20 mouse cellular contexts compared by ENCODE assay signal in genomic region chr8:88039286-88039685, GRCm38 (mm10).
DNase-seq lines count a peak whose midpoint lies in the region; ATAC-seq and TF ChIP-seq lines count a peak whose summit lies in the region.
"Had no signal": no experiment of that assay in that cellular context is flagged by ENCODE, and none has a peak within 500 bp of the region (broad histone marks: within the 10 kb centered on the region; RNA-seq: fewer than 3 reads in every experiment).

No protein-coding gene starts in this region.

- no peak for TF ChIP-seq CTCF in hindbrain, postnatal 0 days (IDR thresholded peaks at IDR 0.05; ENCODE audit: low read depth)
- TF ChIP-seq CTCF in midbrain, postnatal 0 days (IDR thresholded peaks at IDR 0.05), result no peak

- no peaks in the 10 kb centered on the region for H3K27me3 ChIP-seq in hindbrain, postnatal 0 days (ENCODE audit: insufficient read depth, low read length)
- no peaks in the 10 kb centered on the region for H3K27me3 ChIP-seq in hindbrain, embryonic 14.5 days (ENCODE audit: control insufficient read depth, insufficient read depth, low read length)
- no peaks in the 10 kb centered on the region for H3K27me3 ChIP-seq in midbrain, postnatal 0 days (ENCODE audit: insufficient read depth, low read length)
- H3K27me3 ChIP-seq: embryonic facial prominence, embryonic 13.5 days; kidney, embryonic 15.5 days had no signal

- no peaks in the 10 kb centered on the region for H3K4me1 ChIP-seq in hindbrain, postnatal 0 days (ENCODE audit: insufficient read depth, low read length)
- no peaks in the 10 kb centered on the region for H3K4me1 ChIP-seq in hindbrain, embryonic 14.5 days (replicated peaks; ENCODE audit: control insufficient read depth, insufficient read depth, low read length)
- H3K4me1 ChIP-seq in midbrain, postnatal 0 days (ENCODE audit: insufficient read depth, low read length), result no peaks in the 10 kb centered on the region
- H3K4me1 ChIP-seq: embryonic facial prominence, embryonic 13.5 days; kidney, embryonic 15.5 days had no signal

- H3K4me3 ChIP-seq in hindbrain, postnatal 0 days (ENCODE audit: low read length), result no peak overlapping the region
- no peak overlapping the region for H3K4me3 ChIP-seq in hindbrain, embryonic 14.5 days (replicated peaks; ENCODE audit: low read length)
- no peak overlapping the region for H3K4me3 ChIP-seq in midbrain, postnatal 0 days (ENCODE audit: low read depth, low read length)
- H3K4me3 ChIP-seq: embryonic facial prominence, embryonic 13.5 days; kidney, embryonic 15.5 days had no signal

- DNase-seq in hindbrain, postnatal 0 days (ENCODE audit: low spot score), result peak; percentile 51
- no peak for DNase-seq in hindbrain, embryonic 14.5 days (ENCODE audit: low spot score)
- DNase-seq in R1 (ENCODE audit: low read depth, low spot score), result peak; percentile 53
- peak; percentile 58 for DNase-seq in embryo, embryonic 10.5 days (ENCODE audit: low spot score)
- DNase-seq in midbrain, postnatal 0 days (ENCODE audit: low spot score), result peak; percentile 45
- no peak for DNase-seq in adrenal gland, adult 18-20 months (ENCODE audit: low spot score in 2 of 2)
- DNase-seq in ovary, postnatal 14 days (ENCODE audit: low spot score), result no peak
- no peak for DNase-seq in right cerebral cortex, postnatal 14 days
- DNase-seq: B cell, adult 2 months; cerebellum, postnatal 14 days; forebrain, postnatal 0 days; kidney, postnatal 4 days; layer of hippocampus, adult 9-11 months; lung, adult 2 months; lung, postnatal 36 days; thymus, postnatal 14 days had no signal

- no peak overlapping the region for H3K9ac ChIP-seq in hindbrain, postnatal 0 days (replicated peaks; ENCODE audit: low read length)
- H3K9ac ChIP-seq in hindbrain, embryonic 14.5 days, result no peak overlapping the region
- no peak overlapping the region for H3K9ac ChIP-seq in midbrain, postnatal 0 days (replicated peaks; ENCODE audit: low read length, poor library complexity, severe bottlenecking)
- H3K9ac ChIP-seq: embryonic facial prominence, embryonic 13.5 days; forebrain, postnatal 0 days; kidney, embryonic 15.5 days had no signal

- H3K9me3 ChIP-seq in hindbrain, postnatal 0 days (ENCODE audit: low read length), result no peaks in the 10 kb centered on the region
- H3K9me3 ChIP-seq in hindbrain, embryonic 14.5 days (ENCODE audit: control insufficient read depth, low read length), result no peaks in the 10 kb centered on the region
- H3K9me3 ChIP-seq in midbrain, postnatal 0 days (ENCODE audit: low read length), result no peaks in the 10 kb centered on the region
- H3K9me3 ChIP-seq: embryonic facial prominence, embryonic 13.5 days; kidney, embryonic 15.5 days had no signal

- WGBS in hindbrain, postnatal 0 days, result 32% methylated on average over 6 of the region's 6 CpGs
- 27% methylated on average over 6 of the region's 6 CpGs for WGBS in hindbrain, embryonic 14.5 days
- WGBS in midbrain, postnatal 0 days, result 16% methylated on average over 6 of the region's 6 CpGs

- H3K36me3 ChIP-seq in hindbrain, postnatal 0 days (ENCODE audit: insufficient read depth, low read length), result no peaks in the 10 kb centered on the region
- H3K36me3 ChIP-seq in hindbrain, embryonic 14.5 days (replicated peaks; ENCODE audit: control insufficient read depth, insufficient read depth), result no peaks in the 10 kb centered on the region
- no peaks in the 10 kb centered on the region for H3K36me3 ChIP-seq in midbrain, postnatal 0 days (ENCODE audit: insufficient read depth, low read length)
- H3K36me3 ChIP-seq: embryonic facial prominence, embryonic 13.5 days; kidney, embryonic 15.5 days had no signal

- peak; percentile 70 for ATAC-seq in hindbrain, postnatal 0 days
- no peak for ATAC-seq in hindbrain, embryonic 14.5 days (ENCODE audit: low FRiP score)
- no peak for ATAC-seq in midbrain, postnatal 0 days (ENCODE audit: low FRiP score)
- ATAC-seq: forebrain, postnatal 0 days; intestine, embryonic 16.5 days had no signal

- H3K4me2 ChIP-seq in hindbrain, postnatal 0 days (ENCODE audit: low read depth, low read length), result no peak overlapping the region
- no peak overlapping the region for H3K4me2 ChIP-seq in hindbrain, embryonic 14.5 days (replicated peaks)
- H3K4me2 ChIP-seq in midbrain, postnatal 0 days (ENCODE audit: low read depth, low read length, poor library complexity, severe bottlenecking), result no peak overlapping the region
- H3K4me2 ChIP-seq: embryonic facial prominence, embryonic 13.5 days; kidney, embryonic 15.5 days; liver, embryonic 11.5 days had no signal

- no peak overlapping the region for H3K27ac ChIP-seq in hindbrain, postnatal 0 days
- H3K27ac ChIP-seq in hindbrain, embryonic 14.5 days, result no peak overlapping the region
- no peak overlapping the region for H3K27ac ChIP-seq in midbrain, postnatal 0 days (ENCODE audit: low read depth, low read length)
- H3K27ac ChIP-seq: embryonic facial prominence, embryonic 13.5 days; kidney, embryonic 15.5 days had no signal

Comparison
In these comparisons a context has a peak if more than half of its experiments do, and no peak if none do; other contexts are left out.
1. DNase-seq: peak in hindbrain, postnatal 0 days (single experiment), R1 (single experiment), embryo, embryonic 10.5 days (single experiment) and midbrain, postnatal 0 days (single experiment); none in hindbrain, embryonic 14.5 days (single experiment), adrenal gland, adult 18-20 months (0 of 2), ovary, postnatal 14 days (single experiment) and right cerebral cortex, postnatal 14 days (single experiment).